Mouse (Mus musculus) brain, embryonic 14.5 days (tissue): ENCODE data around the gene Nfkbil1.

Experiments used
- CTCF ChIP-seq: fragments of 200-500 bp; IDR thresholded peaks from 2 replicates; pipeline ENCODE4 v1.5.1; 2012; ENCODE audit warnings: inconsistent platforms, mild to moderate bottlenecking, moderate library complexity, borderline replicate concordance; ENCODE audit not compliant: insufficient read depth, insufficient read length; ENCODE audit errors: extremely low read depth
- POLR2A ChIP-seq: fragments of 200-500 bp; IDR thresholded peaks from 2 replicates; pipeline ENCODE4 v1.6.1; 2012; ENCODE audit warnings: mild to moderate bottlenecking, inconsistent platforms, borderline replicate concordance; ENCODE audit not compliant: poor library complexity, insufficient read depth, insufficient read length, severe bottlenecking; ENCODE audit errors: extremely low read depth

- no peak for TF ChIP-seq CTCF
- no peak for TF ChIP-seq POLR2A
Observed at GRCm38 (mm10) chr17:35261651-35262050, 26.1 kb upstream of the Nfkbil1 start.
